Mouse (Mus musculus): ENCODE results near the gene L3hypdh. TPM values are rescaled to one million over a fixed set of nuclear protein-coding genes. Genes with fewer than 3 reads are reported as not detected.

The L3hypdh gene
- total and polyA plus RNA-seq, 3 experiments: 5.2 to 9.3 TPM; not detected in 1

GRCm38 (mm10) chr12:72104525-72105281 is 19.5 kb upstream of the L3hypdh start:
- Histone ChIP-seq H3K27me3 (ENCODE audit: control insufficient read depth in 1 of 2, insufficient read depth in 2 of 2, low read length in 2 of 2) (peaks cover 0 to 1% of the 10 kb centered on the region in 2 experiments; a peak in 1 of 4 replicates), H3K27ac (ENCODE audit: control insufficient read depth, low read depth, low read length) (no peak overlapping the region), H3K9me3 (replicated peaks; ENCODE audit: insufficient read depth, low read length) (no peaks in the 10 kb centered on the region), H3K9ac (ENCODE audit: control insufficient read depth, low read depth, low read length, poor library complexity, severe bottlenecking) (peak overlapping the region; percentile 61), H3K36me3 (ENCODE audit: control insufficient read depth in 1 of 2, insufficient read depth in 2 of 2, low read length in 2 of 2) (no peaks in the 10 kb centered on the region), H3K4me3 (ENCODE audit: control insufficient read depth in 1 of 2, insufficient read depth in 1 of 2, low read depth in 2 of 2, low read length in 2 of 2) (peak overlapping the region; percentile 48), H3K4me1 (ENCODE audit: control insufficient read depth in 1 of 2, insufficient read depth in 2 of 2, low read length in 2 of 2) (no peaks in the 10 kb centered on the region; a peak in 2 of 4 replicates), H3K79me2 (ENCODE audit: control insufficient read depth, insufficient read depth, low read length, poor library complexity) (no peaks in the 10 kb centered on the region)
- peak; percentile 87 for DNase-seq (ENCODE audit: low read depth, low spot score)
- TF ChIP-seq ZC3H11A (IDR thresholded peaks at IDR 0.05; ENCODE audit: low read depth, low read length) (peak; percentile 58), SMC3 (IDR thresholded peaks at IDR 0.05; ENCODE audit: low read depth, low read length) (peak; percentile 85), TAL1 (IDR thresholded peaks at IDR 0.05; ENCODE audit: low read length) (no peak), TBP (IDR thresholded peaks at IDR 0.05; ENCODE audit: low read depth, low read length) (no peak), RAD21 (IDR thresholded peaks at IDR 0.05; ENCODE audit: low read depth, low read length) (peak; percentile 84), TCF12 (IDR thresholded peaks at IDR 0.05; ENCODE audit: low read depth, low read length) (0 out of 2 replicates have a peak, but pooled peaks have one; percentile 9), CTCF (IDR thresholded peaks at IDR 0.05 in 2 of 3, conservative IDR thresholded peaks at IDR 0.05 in 1 of 3; ENCODE audit: control insufficient read depth in 1 of 3, insufficient read depth in 1 of 3, low read depth in 2 of 3, low read length in 3 of 3, poor library complexity in 1 of 3, severe bottlenecking in 1 of 3) (peak; percentile 49 to 87 (median 71)), ELF1 (IDR thresholded peaks at IDR 0.05; ENCODE audit: low read depth, low read length) (peak; percentile 7; the same call in 1 of the 2 replicates)

GRCm38 (mm10) chr12:72104027-72104426 is 18.8 kb upstream of the L3hypdh start:
- H3K27ac ChIP-seq (ENCODE audit: control insufficient read depth, low read depth, low read length): no peak overlapping the region
- no peak overlapping the region for H3K9ac ChIP-seq (ENCODE audit: control insufficient read depth, low read depth, low read length, poor library complexity, severe bottlenecking)
- peaks cover 0 to 1% of the 10 kb centered on the region in 2 experiments; a peak in 1 of 4 replicates for H3K27me3 ChIP-seq (ENCODE audit: control insufficient read depth in 1 of 2, insufficient read depth in 2 of 2, low read length in 2 of 2)
- H3K36me3 ChIP-seq (ENCODE audit: control insufficient read depth in 1 of 2, insufficient read depth in 2 of 2, low read length in 2 of 2): no peaks in the 10 kb centered on the region
- DNase-seq (ENCODE audit: low read depth, low spot score): no peak
- no peaks in the 10 kb centered on the region for H3K9me3 ChIP-seq (replicated peaks; ENCODE audit: insufficient read depth, low read length)
- no peaks in the 10 kb centered on the region; a peak in 2 of 4 replicates for H3K4me1 ChIP-seq (ENCODE audit: control insufficient read depth in 1 of 2, insufficient read depth in 2 of 2, low read length in 2 of 2)
- no peak overlapping the region for H3K4me3 ChIP-seq (ENCODE audit: control insufficient read depth in 1 of 2, insufficient read depth in 1 of 2, low read depth in 2 of 2, low read length in 2 of 2)
- no peak for TF ChIP-seq GATA1 (IDR thresholded peaks at IDR 0.05; ENCODE audit: low read depth, low read length)
- H3K79me2 ChIP-seq (ENCODE audit: control insufficient read depth, insufficient read depth, low read length, poor library complexity): no peaks in the 10 kb centered on the region

GRCm38 (mm10) chr12:72102776-72103175 is 17.5 kb upstream of the L3hypdh start:
- no peaks in the 10 kb centered on the region; a peak in 2 of 4 replicates for H3K4me1 ChIP-seq (ENCODE audit: control insufficient read depth in 1 of 2, insufficient read depth in 2 of 2, low read length in 2 of 2)
- H3K36me3 ChIP-seq (ENCODE audit: control insufficient read depth in 1 of 2, insufficient read depth in 2 of 2, low read length in 2 of 2): no peaks in the 10 kb centered on the region
- TF ChIP-seq TCF12 (IDR thresholded peaks at IDR 0.05; ENCODE audit: low read depth, low read length) (no peak), MEF2A (IDR thresholded peaks at IDR 0.05; ENCODE audit: extremely low read depth, insufficient replicate concordance, low read depth, low read length, poor library complexity, severe bottlenecking) (no peak), POLR2A (IDR thresholded peaks at IDR 0.05; ENCODE audit: control insufficient read depth in 1 of 2, insufficient read depth in 1 of 2, low read depth in 1 of 2, low read length in 2 of 2, poor library complexity in 1 of 2) (no peak), RCOR1 (IDR thresholded peaks at IDR 0.05; ENCODE audit: low read depth, low read length) (no peak), E2F4 (IDR thresholded peaks at IDR 0.05; ENCODE audit: borderline replicate concordance, low read depth, low read length) (no peak), TAL1 (IDR thresholded peaks at IDR 0.05; ENCODE audit: low read length) (no peak), EP300 (IDR thresholded peaks at IDR 0.05; ENCODE audit: low read depth in 1 of 2, low read length in 2 of 2) (no peak), CHD1 (IDR thresholded peaks at IDR 0.05; ENCODE audit: low read depth, low read length) (no peak), USF2 (IDR thresholded peaks at IDR 0.05; ENCODE audit: borderline replicate concordance in 1 of 2, insufficient read depth in 1 of 2, low read depth in 1 of 2, low read length in 2 of 2) (no peak), SIN3A (IDR thresholded peaks at IDR 0.05; ENCODE audit: low read length) (no peak), ZMIZ1 (IDR thresholded peaks at IDR 0.05; ENCODE audit: low read depth, low read length) (no peak), TBP (IDR thresholded peaks at IDR 0.05; ENCODE audit: low read depth, low read length) (no peak), CTCF (IDR thresholded peaks at IDR 0.05 in 2 of 3, conservative IDR thresholded peaks at IDR 0.05 in 1 of 3; ENCODE audit: control insufficient read depth in 1 of 3, insufficient read depth in 1 of 3, low read depth in 2 of 3, low read length in 3 of 3, poor library complexity in 1 of 3, severe bottlenecking in 1 of 3) (no peak), SMC3 (IDR thresholded peaks at IDR 0.05; ENCODE audit: low read depth, low read length) (no peak), JUND (IDR thresholded peaks at IDR 0.05; ENCODE audit: low read depth, low read length) (no peak), KAT2A (conservative IDR thresholded peaks at IDR 0.05; ENCODE audit: low read depth, low read length) (no peak), ETS1 (IDR thresholded peaks at IDR 0.05; ENCODE audit: low read depth, low read length) (no peak)
- H3K4me3 ChIP-seq (ENCODE audit: control insufficient read depth in 1 of 2, insufficient read depth in 1 of 2, low read depth in 2 of 2, low read length in 2 of 2): no peak overlapping the region
- no peak overlapping the region for H3K9ac ChIP-seq (ENCODE audit: control insufficient read depth, low read depth, low read length, poor library complexity, severe bottlenecking)
- H3K79me2 ChIP-seq (ENCODE audit: control insufficient read depth, insufficient read depth, low read length, poor library complexity): no peaks in the 10 kb centered on the region
- H3K27me3 ChIP-seq (ENCODE audit: control insufficient read depth in 1 of 2, insufficient read depth in 2 of 2, low read length in 2 of 2): no peaks in the 10 kb centered on the region
- H3K27ac ChIP-seq (ENCODE audit: control insufficient read depth, low read depth, low read length): no peak overlapping the region
- H3K9me3 ChIP-seq (replicated peaks; ENCODE audit: insufficient read depth, low read length): no peaks in the 10 kb centered on the region
- DNase-seq (ENCODE audit: low read depth, low spot score): no peak
